Mouse (Mus musculus): ENCODE data around the gene Pon3.

Gene Pon3

GRCm38 (mm10) chr6:5179189-5179588, 76.9 kb downstream of the Pon3 start:
- DNase-seq (ENCODE audit: low spot score) = no peak

GRCm38 (mm10) chr6:5177967-5178891, 77.9 kb downstream of the Pon3 start:
- no peak for DNase-seq (ENCODE audit: low spot score)

GRCm38 (mm10) chr6:5174179-5174812, 81.8 kb downstream of the Pon3 start:
- DNase-seq (ENCODE audit: low spot score) = no peak

GRCm38 (mm10) chr6:5172571-5172970, 83.5 kb downstream of the Pon3 start:
- no peak for DNase-seq (ENCODE audit: low spot score)

GRCm38 (mm10) chr6:5171418-5171817, 84.7 kb downstream of the Pon3 start:
- no peak for DNase-seq (ENCODE audit: low spot score)
